Mouse (Mus musculus): ENCODE measurements around the gene Pet100.

- TF ChIP-seq CTCF (IDR thresholded peaks at IDR 0.05) (no peak), EP300 (IDR thresholded peaks at IDR 0.05) (no peak)
These were observed 10.1 kb downstream of the Pet100 start for GRCm38 (mm10) chr8:3631478-3631875.

Data from lung, postnatal 0 days (tissue).